Mouse (Mus musculus) C2C12 (cell line): ENCODE measurements around the gene Trove2. TPM values are rescaled to one million over a fixed set of nuclear protein-coding genes. Genes with fewer than 3 reads are reported as not detected.

Source experiments
- H3K27me3 ChIP-seq: one replicate; pipeline ENCODE4 v1.6.1; 2011; ENCODE audit not compliant: control insufficient read depth, insufficient read depth, insufficient read length
- H3K36me3 ChIP-seq: one replicate; pipeline ENCODE4 v1.6.1; 2011; ENCODE audit not compliant: control insufficient read depth, insufficient read depth
- H3K4me3 ChIP-seq: one replicate; pipeline ENCODE4 v1.5.1; 2011; ENCODE audit warnings: mild to moderate bottlenecking, control low read depth; ENCODE audit not compliant: poor library complexity, insufficient read depth, severe bottlenecking
- H3K79me2 ChIP-seq: one replicate; pipeline ENCODE4 v1.6.1; 2011; ENCODE audit not compliant: control insufficient read depth, insufficient read depth
- H3K79me3 ChIP-seq: one replicate; pipeline ENCODE4 v1.6.1; 2011; ENCODE audit warnings: low read depth, control low read depth
- H3ac ChIP-seq: one replicate; pipeline ENCODE3; 2011; ENCODE audit warnings: low read depth; ENCODE audit not compliant: control insufficient read depth, insufficient read length
- CEBPB ChIP-seq: IDR thresholded peaks from one replicate; pipeline ENCODE4 v1.6.1; 2011; ENCODE audit warnings: low read depth, mild to moderate bottlenecking, control low read depth, moderate library complexity
- CTCF ChIP-seq: IDR thresholded peaks from one replicate; pipeline ENCODE4 v1.5.1; 2011; ENCODE audit not compliant: control insufficient read depth, insufficient read depth, insufficient read length
- FOSL1 ChIP-seq: IDR thresholded peaks from one replicate; pipeline ENCODE4 v1.8.0; 2011; ENCODE audit warnings: mild to moderate bottlenecking, low read length; ENCODE audit not compliant: poor library complexity, insufficient read depth, severe bottlenecking
- MAX ChIP-seq: IDR thresholded peaks from one replicate; pipeline ENCODE4 v1.6.1; 2011; ENCODE audit warnings: mild to moderate bottlenecking, control low read depth
- MYOD1 ChIP-seq: IDR thresholded peaks from one replicate; pipeline ENCODE4 v1.6.1; 2011; ENCODE audit warnings: low read depth; ENCODE audit not compliant: control insufficient read depth, insufficient read length
- MYOG ChIP-seq: IDR thresholded peaks from one replicate; pipeline ENCODE4 v1.6.1; 2011; ENCODE audit not compliant: control insufficient read depth, insufficient read length; ENCODE audit errors: extremely low read depth
- USF1 ChIP-seq: IDR thresholded peaks from one replicate; pipeline ENCODE4 v1.6.1; 2011; ENCODE audit warnings: low read depth, mild to moderate bottlenecking, control low read depth, moderate library complexity
- polyA plus RNA-seq: library from polyadenylated mRNA; unstranded; fragments of >200 nt; fragmentation: generic; extraction: Trizol; gene quantifications from one replicate; pipeline ENCODE4 v1.2.1, GENCODE M21; 2012; ENCODE audit warnings: missing spikeins

Trove2 gene
- polyA plus RNA-seq, 1 experiment: 3.0 TPM

GRCm38 (mm10) chr1:143770444-143771109 lies 6.3 kb downstream of the Trove2 start:
- Histone ChIP-seq H3K4me3 (no peak overlapping the region), H3ac (no peak overlapping the region), H3K27me3 (no peaks in the 10 kb centered on the region), H3K36me3 (peaks cover 37% of the 10 kb centered on the region), H3K79me3 (peaks cover 18% of the 10 kb centered on the region), H3K79me2 (peaks cover 44% of the 10 kb centered on the region)
- TF ChIP-seq MYOD1: no peak
- TF ChIP-seq CEBPB: no peak
- TF ChIP-seq CTCF: no peak
- no peak for TF ChIP-seq FOSL1
- TF ChIP-seq USF1: no peak
- TF ChIP-seq MAX: no peak
- TF ChIP-seq MYOG: no peak

DNA sequence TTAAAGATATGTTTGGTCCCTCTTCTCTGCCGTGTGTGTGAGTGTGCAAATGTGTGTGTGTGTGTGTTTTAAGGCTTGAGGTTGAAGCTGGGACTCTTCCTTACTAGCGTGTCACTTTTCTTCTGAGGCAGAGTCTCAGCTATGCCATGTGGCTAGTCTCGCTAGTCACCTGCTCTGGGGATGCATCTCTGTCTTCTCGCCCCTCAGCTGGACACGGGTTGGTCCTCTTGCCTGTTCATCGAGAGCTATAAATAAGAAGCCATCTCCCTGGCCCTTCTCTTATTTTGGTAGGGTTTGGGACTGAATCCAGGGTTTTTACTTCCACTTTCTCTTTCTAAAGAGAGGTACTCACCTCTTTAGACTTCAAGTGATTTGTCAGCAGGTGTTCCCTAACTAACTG lies 10.6 kb downstream of the Trove2 start:
- TF ChIP-seq USF1 (no peak), CEBPB (no peak), CTCF (no peak), MAX (no peak), MYOD1 (no peak), MYOG (no peak)
- no peaks in the 10 kb centered on the region for H3K79me3 ChIP-seq
- no peak overlapping the region for H3ac ChIP-seq
- peaks cover 5% of the 10 kb centered on the region for H3K79me2 ChIP-seq
- H3K36me3 ChIP-seq: peaks cover 65% of the 10 kb centered on the region
- no peaks in the 10 kb centered on the region for H3K27me3 ChIP-seq
- H3K4me3 ChIP-seq: no peak overlapping the region

DNA sequence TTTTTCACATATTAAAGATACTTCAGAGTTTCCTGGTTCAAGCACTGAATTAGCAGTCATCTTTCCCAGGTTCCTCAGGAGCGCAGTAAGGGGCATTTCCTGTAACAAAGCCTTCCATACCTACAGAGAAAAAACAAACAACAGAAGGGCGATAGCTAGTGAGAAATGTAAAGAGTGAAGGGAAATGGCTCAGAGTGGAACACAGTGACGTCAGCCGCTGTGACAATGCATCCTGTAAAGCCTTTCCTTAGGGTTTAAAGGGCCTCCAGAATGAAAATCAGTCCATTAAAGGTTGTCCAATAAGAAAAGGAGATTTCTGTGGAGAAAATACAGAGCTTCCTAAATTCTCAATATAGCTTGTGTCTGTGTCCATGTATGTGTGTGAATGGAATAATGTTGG lies 11.1 kb downstream of the Trove2 start:
- peaks cover 69% of the 10 kb centered on the region for H3K36me3 ChIP-seq
- H3K79me3 ChIP-seq: no peaks in the 10 kb centered on the region
- TF ChIP-seq MYOG: no peak
- TF ChIP-seq CEBPB: no peak
- no peak for TF ChIP-seq MAX
- TF ChIP-seq FOSL1: no peak
- TF ChIP-seq MYOD1: no peak
- no peak for TF ChIP-seq USF1
- no peak for TF ChIP-seq CTCF

DNA sequence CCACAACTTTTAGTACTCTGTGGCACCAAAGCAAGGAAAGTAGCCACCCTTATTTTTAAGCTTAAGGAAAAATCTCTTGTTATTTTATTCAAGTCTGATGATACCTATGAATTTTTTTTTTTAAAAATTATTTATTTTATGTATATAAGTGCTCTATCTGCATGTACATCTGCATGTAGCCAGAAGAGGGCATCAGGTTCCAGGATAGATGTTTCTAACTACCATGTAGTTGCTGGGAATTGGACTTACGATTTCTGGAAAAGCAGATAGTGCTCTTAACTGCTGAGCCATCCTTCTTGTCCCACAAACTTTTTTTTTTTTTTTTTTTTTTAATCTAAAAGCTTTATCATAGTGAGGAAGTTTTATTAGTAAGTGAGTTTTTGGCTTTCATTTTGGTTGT lies 12.4 kb downstream of the Trove2 start:
- no peaks in the 10 kb centered on the region for H3K27me3 ChIP-seq
- H3K36me3 ChIP-seq: peaks cover 66% of the 10 kb centered on the region
- no peak overlapping the region for H3ac ChIP-seq
- no peak overlapping the region for H3K4me3 ChIP-seq
- TF ChIP-seq MAX: no peak
- no peak for TF ChIP-seq CTCF
- TF ChIP-seq USF1: no peak
- no peak for TF ChIP-seq MYOD1
- no peak for TF ChIP-seq FOSL1
- TF ChIP-seq CEBPB: no peak
- TF ChIP-seq MYOG: no peak
- H3K79me2 ChIP-seq: no peaks in the 10 kb centered on the region
- no peaks in the 10 kb centered on the region for H3K79me3 ChIP-seq

More for the DNA sequence above, 11.1 kb downstream of the Trove2 start:
- Histone ChIP-seq H3ac (no peak overlapping the region), H3K4me3 (no peak overlapping the region), H3K27me3 (no peaks in the 10 kb centered on the region), H3K79me2 (peaks cover 5% of the 10 kb centered on the region)

GRCm38 (mm10) chr1:143762159-143762558 lies 14.7 kb downstream of the Trove2 start:
- no peaks in the 10 kb centered on the region for H3K79me3 ChIP-seq
- H3K36me3 ChIP-seq: peaks cover 73% of the 10 kb centered on the region
- H3ac ChIP-seq: no peak overlapping the region
- no peaks in the 10 kb centered on the region for H3K27me3 ChIP-seq
- H3K4me3 ChIP-seq: no peak overlapping the region
- no peaks in the 10 kb centered on the region for H3K79me2 ChIP-seq
- TF ChIP-seq USF1: no peak
- no peak for TF ChIP-seq CTCF
- no peak for TF ChIP-seq MAX
- no peak for TF ChIP-seq CEBPB
- no peak for TF ChIP-seq MYOG
- no peak for TF ChIP-seq FOSL1
- TF ChIP-seq MYOD1: no peak

DNA sequence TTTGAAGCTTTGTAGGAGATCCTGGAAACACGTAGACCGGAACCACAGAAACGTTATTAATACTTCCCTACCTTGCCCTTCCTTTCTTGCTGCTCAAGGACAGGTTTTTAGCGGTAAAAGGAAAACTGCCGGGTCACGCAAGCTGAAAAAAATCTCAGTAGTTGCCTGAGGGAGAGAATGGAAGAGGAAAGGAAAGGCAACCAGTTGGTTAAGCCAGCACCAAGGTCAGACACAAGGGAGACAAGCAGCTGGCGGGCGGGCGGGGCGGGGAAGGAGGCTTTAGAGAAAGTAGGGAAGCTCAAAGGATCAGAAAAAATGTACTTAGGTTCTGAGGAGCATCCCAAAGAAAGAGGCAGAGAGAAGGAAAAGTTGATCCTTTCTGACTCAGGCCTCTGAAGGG lies 31.0 kb downstream of the Trove2 start:
- Histone ChIP-seq H3K79me3 (peaks cover 4% of the 10 kb centered on the region), H3K36me3 (peaks cover 21% of the 10 kb centered on the region), H3K4me3 (no peak overlapping the region), H3K79me2 (peaks cover 2% of the 10 kb centered on the region), H3K27me3 (no peaks in the 10 kb centered on the region), H3ac (no peak overlapping the region)
- TF ChIP-seq CTCF: no peak
- TF ChIP-seq MYOG: no peak
- no peak for TF ChIP-seq MYOD1
- no peak for TF ChIP-seq USF1
- TF ChIP-seq MAX: no peak
- TF ChIP-seq FOSL1: no peak
- TF ChIP-seq CEBPB: no peak
